Mouse (Mus musculus): Measurements from ENCODE around the gene Rere. TPM values are rescaled to one million over a fixed set of nuclear protein-coding genes. Genes with fewer than 3 reads are reported as not detected.

Rere gene
- polyA plus RNA-seq, 1 experiment: 26.2 TPM

DNA sequence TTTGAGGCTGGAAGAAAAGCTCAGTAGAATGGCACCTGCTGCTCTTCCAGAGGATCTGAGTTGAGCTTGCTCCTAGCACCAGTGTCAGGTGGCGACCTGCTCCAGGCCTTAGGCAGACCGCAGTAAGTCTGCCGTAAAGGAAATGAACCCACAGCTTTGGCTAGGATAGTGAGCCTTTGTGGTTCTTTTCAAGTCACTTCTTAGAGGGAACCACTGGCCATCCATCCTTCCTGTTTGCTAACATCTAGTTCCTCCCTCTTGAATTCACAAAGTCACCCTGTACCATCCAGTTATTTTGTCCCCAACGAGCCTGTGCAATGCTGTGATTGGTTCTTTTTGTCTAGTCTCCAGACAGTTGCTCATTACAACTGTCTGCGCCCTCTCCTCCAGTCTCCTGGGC lies 38.7 kb upstream of the Rere start:
- Histone ChIP-seq H3K4me1 (ENCODE audit: control insufficient read depth, insufficient read depth, low read length) (peaks cover 7% of the 10 kb centered on the region), H3K27me3 (ENCODE audit: control insufficient read depth, insufficient read depth, low read length) (no peaks in the 10 kb centered on the region), H3K4me3 (ENCODE audit: control insufficient read depth, low read depth, low read length) (no peak overlapping the region), H3K36me3 (ENCODE audit: control insufficient read depth, insufficient read depth, low read length) (peaks cover 6% of the 10 kb centered on the region), H3K27ac (ENCODE audit: control insufficient read depth, insufficient read depth, low read depth, low read length) (no peak overlapping the region)
- no peak for TF ChIP-seq CTCF (IDR thresholded peaks at IDR 0.05; ENCODE audit: control insufficient read depth, insufficient read depth, insufficient replicate concordance, low read depth, low read length)
- no peak for TF ChIP-seq POLR2A (IDR thresholded peaks at IDR 0.05; ENCODE audit: control insufficient read depth, low read depth, low read length)

DNA sequence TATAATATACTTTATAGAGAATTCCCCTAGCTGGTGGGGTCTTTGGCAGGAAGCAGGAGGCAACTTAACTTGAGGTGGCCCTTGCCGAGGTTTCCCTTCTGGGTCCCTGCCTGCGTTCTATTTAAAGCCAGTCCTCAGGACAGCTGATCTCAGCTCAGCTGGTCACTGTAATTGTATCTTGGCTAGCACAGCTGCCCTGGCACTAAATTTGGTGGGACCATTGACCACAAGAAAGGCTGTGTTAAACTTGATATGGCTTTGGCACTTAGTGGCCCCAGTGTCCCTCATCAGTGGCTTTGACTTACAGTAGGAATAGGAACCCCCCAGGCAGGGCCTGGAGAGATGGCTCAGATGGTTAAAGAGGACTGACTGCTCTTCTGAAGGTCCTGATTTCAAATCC lies 35.6 kb upstream of the Rere start:
- Histone ChIP-seq H3K4me1 (ENCODE audit: control insufficient read depth, insufficient read depth, low read length) (no peaks in the 10 kb centered on the region), H3K27ac (ENCODE audit: control insufficient read depth, insufficient read depth, low read depth, low read length) (no peak overlapping the region), H3K4me3 (ENCODE audit: control insufficient read depth, low read depth, low read length) (no peak overlapping the region), H3K27me3 (ENCODE audit: control insufficient read depth, insufficient read depth, low read length) (no peaks in the 10 kb centered on the region), H3K36me3 (ENCODE audit: control insufficient read depth, insufficient read depth, low read length) (peaks cover 6% of the 10 kb centered on the region)
- TF ChIP-seq CTCF (IDR thresholded peaks at IDR 0.05; ENCODE audit: control insufficient read depth, insufficient read depth, insufficient replicate concordance, low read depth, low read length) (no peak), POLR2A (IDR thresholded peaks at IDR 0.05; ENCODE audit: control insufficient read depth, low read depth, low read length) (no peak)

DNA sequence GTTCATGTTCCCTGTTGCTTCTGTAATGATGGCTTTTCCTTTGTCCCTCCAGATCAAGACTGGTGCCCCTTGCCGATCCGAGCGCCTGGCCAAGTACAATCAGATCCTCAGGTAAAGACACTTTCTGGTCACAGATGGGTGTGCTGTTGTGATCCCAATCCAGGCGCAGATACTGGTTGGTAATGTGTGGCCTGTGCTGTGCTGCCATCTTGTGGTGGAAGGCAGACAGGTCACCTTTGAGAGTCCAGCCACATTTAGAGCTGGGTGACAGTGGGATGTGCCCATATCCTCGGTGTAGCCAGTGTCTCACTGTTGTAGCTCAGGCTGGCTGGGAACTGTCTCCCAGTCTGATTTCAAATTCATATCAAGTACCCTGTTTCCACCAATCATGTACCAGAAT lies 33.4 kb upstream of the Rere start:
- TF ChIP-seq CTCF (IDR thresholded peaks at IDR 0.05; ENCODE audit: control insufficient read depth, insufficient read depth, insufficient replicate concordance, low read depth, low read length) (peak; percentile 91; the same call in 1 of the 2 replicates), POLR2A (IDR thresholded peaks at IDR 0.05; ENCODE audit: control insufficient read depth, low read depth, low read length) (no peak)
- Histone ChIP-seq H3K27ac (ENCODE audit: control insufficient read depth, insufficient read depth, low read depth, low read length) (no peak overlapping the region), H3K27me3 (ENCODE audit: control insufficient read depth, insufficient read depth, low read length) (no peaks in the 10 kb centered on the region), H3K4me1 (ENCODE audit: control insufficient read depth, insufficient read depth, low read length) (no peaks in the 10 kb centered on the region), H3K4me3 (ENCODE audit: control insufficient read depth, low read depth, low read length) (no peak overlapping the region), H3K36me3 (ENCODE audit: control insufficient read depth, insufficient read depth, low read length) (peaks cover 5% of the 10 kb centered on the region)

DNA sequence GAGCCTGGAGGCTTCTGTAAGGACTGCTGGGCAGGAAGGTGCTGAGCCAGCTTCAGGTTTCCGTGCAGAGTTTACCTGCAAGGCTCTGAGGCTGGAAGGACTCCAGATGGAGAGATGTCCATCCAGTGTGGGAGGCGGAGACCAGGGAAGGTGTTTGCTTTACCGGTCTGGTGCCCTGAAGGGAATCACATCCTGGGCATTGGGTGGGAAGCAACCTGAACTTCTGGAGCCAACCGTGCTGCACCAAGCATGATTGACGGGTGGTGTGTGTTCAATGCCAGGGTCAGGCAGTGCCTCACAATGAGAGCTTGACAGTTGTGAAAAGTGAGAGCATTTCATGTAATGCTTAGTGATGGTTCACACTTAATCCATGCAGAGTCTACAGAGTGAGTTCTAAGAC lies 32.5 kb upstream of the Rere start:
- Histone ChIP-seq H3K27ac (ENCODE audit: control insufficient read depth, insufficient read depth, low read depth, low read length) (no peak overlapping the region), H3K4me3 (ENCODE audit: control insufficient read depth, low read depth, low read length) (no peak overlapping the region), H3K4me1 (ENCODE audit: control insufficient read depth, insufficient read depth, low read length) (no peaks in the 10 kb centered on the region), H3K27me3 (ENCODE audit: control insufficient read depth, insufficient read depth, low read length) (no peaks in the 10 kb centered on the region), H3K36me3 (ENCODE audit: control insufficient read depth, insufficient read depth, low read length) (peaks cover 3% of the 10 kb centered on the region)
- TF ChIP-seq CTCF (IDR thresholded peaks at IDR 0.05; ENCODE audit: control insufficient read depth, insufficient read depth, insufficient replicate concordance, low read depth, low read length) (no peak), POLR2A (IDR thresholded peaks at IDR 0.05; ENCODE audit: control insufficient read depth, low read depth, low read length) (no peak)

DNA sequence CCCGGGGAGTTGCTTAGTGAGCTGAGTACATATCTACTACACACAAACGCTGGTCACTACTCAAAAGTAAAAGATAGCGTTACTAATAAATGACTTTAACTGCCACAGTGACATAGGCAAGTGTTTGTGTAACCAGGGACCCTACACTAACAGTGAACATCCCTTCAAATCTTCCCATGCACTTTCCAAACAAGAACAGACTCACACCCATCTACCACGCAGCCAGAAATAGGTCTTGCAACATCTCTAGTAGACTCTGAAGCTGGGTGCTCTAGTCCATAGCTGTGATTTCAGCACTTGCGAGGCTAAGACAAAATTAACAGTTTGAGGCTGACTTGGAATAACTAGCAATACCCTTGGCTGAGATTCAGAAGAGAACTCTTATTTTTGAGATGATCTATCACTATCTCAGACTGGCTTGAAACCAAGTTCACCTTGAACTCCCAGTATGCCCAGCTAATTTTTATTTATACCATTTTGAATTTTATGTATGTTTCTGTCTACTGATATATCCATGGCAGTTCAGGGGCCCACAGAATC lies 31.6 kb upstream of the Rere start:
- no peak overlapping the region for H3K27ac ChIP-seq (ENCODE audit: control insufficient read depth, insufficient read depth, low read depth, low read length)
- H3K36me3 ChIP-seq (ENCODE audit: control insufficient read depth, insufficient read depth, low read length): peaks cover 3% of the 10 kb centered on the region
- H3K4me3 ChIP-seq (ENCODE audit: control insufficient read depth, low read depth, low read length): no peak overlapping the region
- no peaks in the 10 kb centered on the region for H3K4me1 ChIP-seq (ENCODE audit: control insufficient read depth, insufficient read depth, low read length)
- TF ChIP-seq CTCF (IDR thresholded peaks at IDR 0.05; ENCODE audit: control insufficient read depth, insufficient read depth, insufficient replicate concordance, low read depth, low read length): no peak
- TF ChIP-seq POLR2A (IDR thresholded peaks at IDR 0.05; ENCODE audit: control insufficient read depth, low read depth, low read length): no peak
- H3K27me3 ChIP-seq (ENCODE audit: control insufficient read depth, insufficient read depth, low read length): no peaks in the 10 kb centered on the region

DNA sequence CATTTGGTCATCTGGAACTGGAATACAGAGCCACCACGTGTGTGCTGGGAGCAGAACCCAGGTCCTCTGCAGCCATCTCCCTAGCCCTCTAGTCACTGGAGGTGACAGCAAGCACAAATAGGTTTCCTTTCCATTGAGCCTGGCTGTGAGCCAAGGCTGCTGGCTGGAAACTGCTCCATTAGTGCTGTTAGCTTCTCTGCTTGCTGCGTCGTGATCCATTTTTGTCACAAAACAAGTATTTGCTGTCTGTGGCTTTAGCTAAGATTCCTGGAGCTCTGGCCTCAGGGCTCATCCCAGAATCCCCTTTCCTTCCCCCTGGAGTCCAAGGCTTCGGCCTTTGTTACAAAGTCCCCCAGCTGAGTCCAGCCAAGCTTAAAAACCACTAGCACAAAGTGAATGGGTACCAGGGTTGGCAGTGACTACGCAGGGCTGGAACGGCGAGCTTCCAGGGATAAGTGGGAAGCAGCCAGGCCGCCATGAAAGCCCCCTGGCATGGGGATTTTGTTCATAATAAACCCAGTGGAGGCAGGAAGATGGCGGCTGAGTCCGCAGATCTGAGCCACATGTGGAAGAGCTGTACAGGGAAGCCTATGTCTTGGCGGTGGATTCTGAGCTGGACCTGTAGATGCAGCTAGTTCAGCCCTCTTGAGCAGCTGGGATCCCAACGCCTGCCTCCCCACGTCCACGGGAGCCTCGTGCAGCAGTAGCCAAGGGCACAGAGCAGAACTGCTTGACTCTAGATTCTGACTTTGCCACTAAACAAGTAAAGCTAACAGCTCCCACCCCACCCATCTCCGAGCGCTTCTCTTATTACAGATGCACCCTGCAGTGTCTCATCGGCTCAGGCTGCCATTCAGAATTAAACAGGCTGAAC lies 30.7 kb upstream of the Rere start:
- no peak overlapping the region for H3K4me3 ChIP-seq (ENCODE audit: control insufficient read depth, low read depth, low read length)
- no peaks in the 10 kb centered on the region for H3K4me1 ChIP-seq (ENCODE audit: control insufficient read depth, insufficient read depth, low read length)
- no peak for TF ChIP-seq CTCF (IDR thresholded peaks at IDR 0.05; ENCODE audit: control insufficient read depth, insufficient read depth, insufficient replicate concordance, low read depth, low read length)
- TF ChIP-seq POLR2A (IDR thresholded peaks at IDR 0.05; ENCODE audit: control insufficient read depth, low read depth, low read length): no peak
- H3K27ac ChIP-seq (ENCODE audit: control insufficient read depth, insufficient read depth, low read depth, low read length): no peak overlapping the region
- H3K27me3 ChIP-seq (ENCODE audit: control insufficient read depth, insufficient read depth, low read length): no peaks in the 10 kb centered on the region
- H3K36me3 ChIP-seq (ENCODE audit: control insufficient read depth, insufficient read depth, low read length): peaks cover 2% of the 10 kb centered on the region

DNA sequence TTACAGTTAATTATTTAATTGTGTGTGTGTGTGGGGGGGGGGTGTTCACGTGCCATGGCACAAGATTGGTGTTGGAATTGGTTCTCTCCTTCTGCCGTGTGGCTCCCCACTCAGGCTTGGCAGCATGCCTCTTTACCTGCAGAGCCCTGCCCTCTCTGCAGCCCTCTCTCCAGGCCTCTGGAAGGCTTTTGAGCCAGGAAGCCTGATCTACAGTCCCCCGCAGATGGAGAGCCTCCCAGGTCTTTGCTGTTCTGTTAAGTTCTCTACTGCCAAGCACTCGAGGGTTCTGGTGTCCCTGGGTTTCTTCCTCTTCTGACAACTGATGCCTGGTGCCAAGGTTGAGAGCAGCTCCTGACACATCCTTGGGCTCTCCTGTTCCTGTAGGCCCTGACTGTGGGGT lies 27.0 kb upstream of the Rere start:
- Histone ChIP-seq H3K27ac (ENCODE audit: control insufficient read depth, insufficient read depth, low read depth, low read length) (no peak overlapping the region), H3K4me1 (ENCODE audit: control insufficient read depth, insufficient read depth, low read length) (peaks cover 14% of the 10 kb centered on the region), H3K27me3 (ENCODE audit: control insufficient read depth, insufficient read depth, low read length) (no peaks in the 10 kb centered on the region), H3K4me3 (ENCODE audit: control insufficient read depth, low read depth, low read length) (no peak overlapping the region), H3K36me3 (ENCODE audit: control insufficient read depth, insufficient read depth, low read length) (no peaks in the 10 kb centered on the region; the same call in 1 of the 2 replicates)
- TF ChIP-seq POLR2A (IDR thresholded peaks at IDR 0.05; ENCODE audit: control insufficient read depth, low read depth, low read length): no peak
- TF ChIP-seq CTCF (IDR thresholded peaks at IDR 0.05; ENCODE audit: control insufficient read depth, insufficient read depth, insufficient replicate concordance, low read depth, low read length): no peak
